Comparison of ENCODE assay signal across 8 mouse cellular contexts in genomic region chr7:127104560-127105332, GRCm38 (mm10). TPM values are rescaled to one million over a fixed set of nuclear protein-coding genes. Genes with fewer than 3 reads are reported as not detected.
DNase-seq lines count a peak whose midpoint lies in the region; ATAC-seq and TF ChIP-seq lines count a peak whose summit lies in the region.

No protein-coding gene starts in this region.

- DNase-seq in CD4-positive, CD25-positive, alpha-beta regulatory T cell, adult 2 months (ENCODE audit: low read depth, low spot score), result peak; percentile 89
- peak; percentile 94 for DNase-seq in brain, embryonic 14.5 days (ENCODE audit: low read depth)
- DNase-seq in kidney, postnatal 0 days (ENCODE audit: low spot score), result peak; percentile 96
- peak; percentile 81 for DNase-seq in liver, embryonic 11.5 days (ENCODE audit: low spot score)
- peak; percentile 92 for DNase-seq in naive thymus-derived CD4-positive, alpha-beta T cell, adult 2 months (ENCODE audit: low read depth)

- no peak for TF ChIP-seq POLR2A in brain, embryonic 14.5 days (IDR thresholded peaks at IDR 0.05; ENCODE audit: borderline replicate concordance, extremely low read depth, insufficient read depth, insufficient read length, poor library complexity, severe bottlenecking)

- H3K9me3 ChIP-seq in heart, embryonic 13.5 days, result no peaks in the 10 kb centered on the region
- H3K9me3 ChIP-seq in kidney, postnatal 0 days (replicated peaks; ENCODE audit: low read length), result no peaks in the 10 kb centered on the region
- no peaks in the 10 kb centered on the region for H3K9me3 ChIP-seq in liver, embryonic 11.5 days (ENCODE audit: control insufficient read depth, low read length)
- no peaks in the 10 kb centered on the region for H3K9me3 ChIP-seq in stomach, embryonic 14.5 days (ENCODE audit: control insufficient read depth, low read depth, low read length)

- WGBS in heart, embryonic 13.5 days, result 13% methylated on average over 17 of the region's 17 CpGs
- whole genome bisulfite sequencing in kidney, postnatal 0 days, result 12% methylated on average over 17 of the region's 17 CpGs
- WGBS in liver, embryonic 11.5 days, result 18% methylated on average over 17 of the region's 17 CpGs
- 13% methylated on average over 17 of the region's 17 CpGs for WGBS in stomach, embryonic 14.5 days

- peak overlapping the region; percentile 72 for H3K4me2 ChIP-seq in heart, embryonic 13.5 days
- peak overlapping the region; percentile 57 for H3K4me2 ChIP-seq in kidney, postnatal 0 days (ENCODE audit: low read length)
- peak overlapping the region; percentile 60 for H3K4me2 ChIP-seq in liver, embryonic 11.5 days
- H3K4me2 ChIP-seq in stomach, embryonic 14.5 days (replicated peaks; ENCODE audit: low read depth, low read length), result peak overlapping the region; percentile 49

- ATAC-seq in erythroid progenitor cell, adult 5-6 weeks (replicated peaks; ENCODE audit: low FRiP score, poor library complexity, severe bottlenecking), result peak; percentile 71
- no peak for ATAC-seq in heart, embryonic 13.5 days (ENCODE audit: extremely low read depth, insufficient number of reproducible peaks, low FRiP score, low TSS enrichment)
- ATAC-seq in kidney, postnatal 0 days (replicated peaks; ENCODE audit: low FRiP score, low read depth), result peak; percentile 80
- peak; percentile 48 for ATAC-seq in liver, embryonic 11.5 days (replicated peaks; ENCODE audit: low FRiP score)
- peak; percentile 88 for ATAC-seq in stomach, embryonic 14.5 days (ENCODE audit: insufficient number of reproducible peaks, insufficient read depth, low FRiP score, low read depth)

- H3K36me3 ChIP-seq in heart, embryonic 13.5 days, result no peaks in the 10 kb centered on the region
- no peaks in the 10 kb centered on the region for H3K36me3 ChIP-seq in kidney, postnatal 0 days (ENCODE audit: insufficient read depth, low read length)
- H3K36me3 ChIP-seq in liver, embryonic 11.5 days (ENCODE audit: control insufficient read depth, insufficient read depth, low read length), result no peaks in the 10 kb centered on the region
- no peaks in the 10 kb centered on the region for H3K36me3 ChIP-seq in stomach, embryonic 14.5 days (ENCODE audit: control insufficient read depth, insufficient read depth, low read length)

- no peak overlapping the region for H3K27ac ChIP-seq in heart, embryonic 13.5 days (replicated peaks)
- no peak overlapping the region for H3K27ac ChIP-seq in kidney, postnatal 0 days
- H3K27ac ChIP-seq in liver, embryonic 11.5 days (ENCODE audit: low read depth, low read length), result 0 out of 2 replicates have a peak overlapping the region, but pooled peaks have one; percentile 26
- no peak overlapping the region for H3K27ac ChIP-seq in stomach, embryonic 14.5 days (ENCODE audit: low read length)

- H3K4me3 ChIP-seq in heart, embryonic 13.5 days, result peak overlapping the region; percentile 47
- H3K4me3 ChIP-seq in kidney, postnatal 0 days (replicated peaks; ENCODE audit: low read depth, low read length), result peak overlapping the region; percentile 18; the same call in 1 of the 2 replicates
- H3K4me3 ChIP-seq in liver, embryonic 11.5 days (ENCODE audit: low read depth, low read length), result peak overlapping the region; percentile 30
- H3K4me3 ChIP-seq in stomach, embryonic 14.5 days (ENCODE audit: low read depth, low read length), result peak overlapping the region; percentile 26

- TF ChIP-seq CTCF in brain, embryonic 14.5 days (IDR thresholded peaks at IDR 0.05; ENCODE audit: borderline replicate concordance, extremely low read depth, insufficient read depth, insufficient read length), result peak; percentile 74
- peak; percentile 96 for TF ChIP-seq CTCF in kidney, postnatal 0 days (IDR thresholded peaks at IDR 0.05; ENCODE audit: low read depth)

- peaks cover 32% of the 10 kb centered on the region for H3K27me3 ChIP-seq in heart, embryonic 13.5 days (replicated peaks)
- no peaks in the 10 kb centered on the region for H3K27me3 ChIP-seq in kidney, postnatal 0 days (ENCODE audit: insufficient read depth, low read length)
- H3K27me3 ChIP-seq in liver, embryonic 11.5 days (replicated peaks; ENCODE audit: control insufficient read depth, insufficient read depth, low read length), result no peaks in the 10 kb centered on the region
- H3K27me3 ChIP-seq in stomach, embryonic 14.5 days (ENCODE audit: control insufficient read depth, insufficient read depth, low read length), result no peaks in the 10 kb centered on the region

- H3K9ac ChIP-seq in heart, embryonic 13.5 days, result peak overlapping the region; percentile 80
- peak overlapping the region; percentile 25; the same call in 1 of the 2 replicates for H3K9ac ChIP-seq in kidney, postnatal 0 days (ENCODE audit: low read depth, low read length)
- peak overlapping the region; percentile 35 for H3K9ac ChIP-seq in liver, embryonic 11.5 days (ENCODE audit: low read depth, low read length)
- H3K9ac ChIP-seq in stomach, embryonic 14.5 days (replicated peaks; ENCODE audit: low read depth, low read length), result peak overlapping the region; percentile 38; the same call in 1 of the 2 replicates

- no peaks in the 10 kb centered on the region; the same call in 1 of the 2 replicates for H3K4me1 ChIP-seq in heart, embryonic 13.5 days
- no peaks in the 10 kb centered on the region for H3K4me1 ChIP-seq in kidney, postnatal 0 days (replicated peaks; ENCODE audit: insufficient read depth, low read length)
- H3K4me1 ChIP-seq in liver, embryonic 11.5 days (replicated peaks; ENCODE audit: control insufficient read depth, insufficient read depth, low read length), result 0 out of 2 replicates have a peak, but pooled peaks cover 8% of the 10 kb centered on the region
- no peaks in the 10 kb centered on the region for H3K4me1 ChIP-seq in stomach, embryonic 14.5 days (ENCODE audit: control insufficient read depth, insufficient read depth, low read length)

RNA-seq across cellular contexts. Expression of gene AI467606, which starts 13.6 kb away (rescaled TPM):
- polyA plus RNA-seq in brain, embryonic 14.5 days (2012; rRNA removed), result 1.5 and 2.1 TPM in 2 replicates
- 18.0 and 25.9 TPM in 2 replicates for total RNA-seq in erythroid progenitor cell, adult 5-6 weeks (2015; ENCODE audit: low replicate concordance)
- 10.5 and 12.7 TPM in 2 replicates for total RNA-seq in erythroid progenitor cell, adult 5-6 weeks (2017; ENCODE audit: low replicate concordance)
- polyA plus RNA-seq in heart, embryonic 13.5 days (2015; fragmentation: Nextera tagmentation; extraction: Ambion mirVana), result 1.0 and 1.1 TPM in 2 replicates
- polyA plus RNA-seq in kidney, postnatal 0 days (2015; fragmentation: Nextera tagmentation; extraction: Ambion mirVana), result 4.0 and 4.3 TPM in 2 replicates
- polyA plus RNA-seq in liver, embryonic 11.5 days (2014; fragmentation: Nextera tagmentation; extraction: Ambion mirVana), result 12.3 and 13.7 TPM in 2 replicates
- 5.3 and 7.2 TPM in 2 replicates for polyA plus RNA-seq in stomach, embryonic 14.5 days (2014; fragmentation: Nextera tagmentation; extraction: Ambion mirVana)

RNA-seq across cellular contexts. Expression of gene Qprt, which starts 17.3 kb away (rescaled TPM):
- 0.75 and 0.76 TPM in 2 replicates for polyA plus RNA-seq in brain, embryonic 14.5 days (2012; rRNA removed)
- not detected in 2 replicates for total RNA-seq in erythroid progenitor cell, adult 5-6 weeks (2015; ENCODE audit: low replicate concordance)
- total RNA-seq in erythroid progenitor cell, adult 5-6 weeks (2017; ENCODE audit: low replicate concordance), result 1.8 TPM in 1 of 2 replicates, not detected in the other
- polyA plus RNA-seq in heart, embryonic 13.5 days (2015; fragmentation: Nextera tagmentation; extraction: Ambion mirVana), result 3.2 and 4.7 TPM in 2 replicates
- 37.4 and 43.7 TPM in 2 replicates for polyA plus RNA-seq in kidney, postnatal 0 days (2015; fragmentation: Nextera tagmentation; extraction: Ambion mirVana)
- polyA plus RNA-seq in liver, embryonic 11.5 days (2014; fragmentation: Nextera tagmentation; extraction: Ambion mirVana), result 43.8 and 44.2 TPM in 2 replicates
- polyA plus RNA-seq in stomach, embryonic 14.5 days (2014; fragmentation: Nextera tagmentation; extraction: Ambion mirVana), result 1.4 and 2.2 TPM in 2 replicates

RNA-seq across cellular contexts. Expression of gene Zg16, which starts 17.6 kb away (rescaled TPM):
- polyA plus RNA-seq in brain, embryonic 14.5 days (2012; rRNA removed), result 0.21 TPM in 1 of 2 replicates, not detected in the other
- total RNA-seq in erythroid progenitor cell, adult 5-6 weeks (2015; ENCODE audit: low replicate concordance), result 3.6 and 9.2 TPM in 2 replicates
- 1.2 and 6.0 TPM in 2 replicates for total RNA-seq in erythroid progenitor cell, adult 5-6 weeks (2017; ENCODE audit: low replicate concordance)
- not detected in 2 replicates for polyA plus RNA-seq in heart, embryonic 13.5 days (2015; fragmentation: Nextera tagmentation; extraction: Ambion mirVana)
- not detected in 2 replicates for polyA plus RNA-seq in kidney, postnatal 0 days (2015; fragmentation: Nextera tagmentation; extraction: Ambion mirVana)
- not detected in 2 replicates for polyA plus RNA-seq in liver, embryonic 11.5 days (2014; fragmentation: Nextera tagmentation; extraction: Ambion mirVana)
- polyA plus RNA-seq in stomach, embryonic 14.5 days (2014; fragmentation: Nextera tagmentation; extraction: Ambion mirVana), result not detected in 2 replicates

RNA-seq across cellular contexts. Expression of gene Spn, which starts 32.9 kb away (rescaled TPM):
- polyA plus RNA-seq in brain, embryonic 14.5 days (2012; rRNA removed), result 0.09 and 0.10 TPM in 2 replicates
- total RNA-seq in erythroid progenitor cell, adult 5-6 weeks (2015; ENCODE audit: low replicate concordance), result 16.2 and 30.2 TPM in 2 replicates
- total RNA-seq in erythroid progenitor cell, adult 5-6 weeks (2017; ENCODE audit: low replicate concordance), result 30.8 and 32.0 TPM in 2 replicates
- 0.13 and 0.36 TPM in 2 replicates for polyA plus RNA-seq in heart, embryonic 13.5 days (2015; fragmentation: Nextera tagmentation; extraction: Ambion mirVana)
- polyA plus RNA-seq in kidney, postnatal 0 days (2015; fragmentation: Nextera tagmentation; extraction: Ambion mirVana), result 0.28 and 0.33 TPM in 2 replicates
- 12.7 and 14.4 TPM in 2 replicates for polyA plus RNA-seq in liver, embryonic 11.5 days (2014; fragmentation: Nextera tagmentation; extraction: Ambion mirVana)
- polyA plus RNA-seq in stomach, embryonic 14.5 days (2014; fragmentation: Nextera tagmentation; extraction: Ambion mirVana), result 0.31 and 0.33 TPM in 2 replicates

Comparison
In these comparisons a context has a peak if more than half of its experiments do, and no peak if none do; other contexts are left out.
1. H3K9ac ChIP-seq: peak in every context shown above with its lines; median percentile 80 in heart, embryonic 13.5 days; 38 in stomach, embryonic 14.5 days; 35 in liver, embryonic 11.5 days; 25 in kidney, postnatal 0 days.